Mouse (Mus musculus) heart, adult 2 months (tissue): ENCODE results near the gene Spata32. TPM values are rescaled to one million over a fixed set of nuclear protein-coding genes. Genes with fewer than 3 reads are reported as not detected.

Experiments
- DNase-seq, 2 experiments: peaks; one replicate each; pipeline ENCODE4 v3.0.0; 2021
- H3K27ac ChIP-seq: fragments of 200-600 bp; 2 replicates; pipeline ENCODE4 v1.8.1; 2022
- H3K27me3 ChIP-seq: fragments of 200-500 bp; 2 replicates; pipeline ENCODE4 v1.6.1; 2012; ENCODE audit warnings: mild to moderate bottlenecking, low read length, inconsistent platforms, mixed read lengths; ENCODE audit not compliant: control insufficient read depth, insufficient read depth
- H3K36me3 ChIP-seq: fragments of 200-500 bp; 2 replicates; pipeline ENCODE4 v1.6.1; 2012; ENCODE audit warnings: low read length, inconsistent platforms; ENCODE audit not compliant: control insufficient read depth, insufficient read depth
- H3K4me1 ChIP-seq: fragments of 200-500 bp; 2 replicates; pipeline ENCODE4 v1.6.1; 2011; ENCODE audit warnings: low read length; ENCODE audit not compliant: control insufficient read depth, insufficient read depth
- H3K4me3 ChIP-seq: fragments of 200-600 bp; 2 replicates; pipeline ENCODE4 v1.8.1; 2022
- H3K79me2 ChIP-seq: fragments of 200-500 bp; replicated peaks from 2 replicates; pipeline ENCODE4 v1.6.1; 2012; ENCODE audit warnings: mild to moderate bottlenecking, inconsistent platforms, low read length, moderate library complexity, mixed read lengths; ENCODE audit not compliant: control insufficient read depth, insufficient read depth
- H3K9ac ChIP-seq: fragments of 200-500 bp; 2 replicates; pipeline ENCODE4 v1.6.1; 2012; ENCODE audit warnings: low read depth, mild to moderate bottlenecking, control low read depth, inconsistent platforms, low read length, mixed read lengths
- CTCF ChIP-seq: fragments of 200-600 bp; IDR thresholded peaks from 2 replicates; pipeline ENCODE4 v1.8.1; 2022; ENCODE audit warnings: antibody characterized with exemption, mild to moderate bottlenecking, moderate library complexity
- EP300 ChIP-seq: fragments of 200-500 bp; IDR thresholded peaks from 2 replicates; pipeline ENCODE4 v1.6.1; 2011; ENCODE audit warnings: low read depth, low read length, control low read depth; ENCODE audit not compliant: insufficient read depth
- POLR2A ChIP-seq: fragments of 200-500 bp; IDR thresholded peaks from 2 replicates; pipeline ENCODE4 v1.6.1; 2011; ENCODE audit warnings: mild to moderate bottlenecking, low read depth, low read length, control low read depth; ENCODE audit not compliant: insufficient read depth
- WGBS: fragments of 180-500 bp; shearing (Covaris S2); methylation state at CpG from one replicate; pipeline ENCODE4 v1.1.7; 2018; 5-methylcytosine and 5-hydroxymethylcytosine counted together
- intact Hi-C: fragments of 180-260 bp; cut with DNase I; formaldehyde crosslinking; loops from one replicate; pipeline ENCODE4 v1.15.1; 2025
- polyA plus RNA-seq: library from polyadenylated mRNA; depleted of rRNA; stranded (reverse); fragments of >200 nt; gene quantifications from 2 replicates; pipeline ENCODE4 v1.2.3, GENCODE M21; 2012
- total RNA-seq, 2 experiments: library from RNA; stranded (reverse); gene quantifications; 2 replicates each; pipeline ENCODE4 v1.2.3; 2021

Gene Spata32
- total and polyA plus RNA-seq, 3 experiments = not detected

GRCm38 (mm10) chr11:103260034-103260433 is 41.8 kb upstream of the Spata32 start:
- no peak for DNase-seq
- intact Hi-C loops = no loop called here
- WGBS = 88% methylated on average over 5 of the region's 5 CpGs

DNA sequence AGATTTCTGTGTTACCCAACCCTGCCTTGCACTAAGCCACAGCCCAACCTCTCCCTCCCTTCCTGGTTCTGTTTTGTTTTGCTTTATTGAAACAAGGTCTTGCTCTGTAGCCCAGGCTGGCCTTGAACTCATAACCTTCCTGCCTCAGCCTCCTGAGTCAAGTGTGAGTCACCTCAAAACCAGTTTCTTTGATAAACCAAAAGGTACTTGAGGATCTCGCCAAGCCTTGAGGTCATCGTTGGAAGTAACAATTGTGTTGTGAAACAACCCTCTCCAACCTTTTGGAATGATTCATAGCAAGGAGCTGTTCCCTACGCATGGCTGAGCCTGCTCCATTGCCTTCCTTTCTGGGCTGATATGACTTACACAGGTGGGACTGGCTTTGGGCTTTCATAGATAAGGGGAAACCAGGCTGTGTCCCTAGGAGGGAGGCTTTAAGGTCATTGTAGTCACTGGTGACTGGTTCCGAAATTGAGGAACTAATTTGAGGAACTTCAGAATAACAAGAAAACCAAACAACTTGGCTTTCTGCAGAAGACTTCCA is 39.8 kb upstream of the Spata32 start:
- Histone ChIP-seq H3K4me1 (peaks cover 13% of the 10 kb centered on the region), H3K4me3 (no peak overlapping the region)

More at GRCm38 (mm10) chr11:103260034-103260433, 41.8 kb upstream of the Spata32 start:
- no peaks in the 10 kb centered on the region for H3K27me3 ChIP-seq
- no peak for TF ChIP-seq POLR2A
- no peaks in the 10 kb centered on the region for H3K36me3 ChIP-seq
- H3K4me1 ChIP-seq = peaks cover 15% of the 10 kb centered on the region
- peaks cover 4% of the 10 kb centered on the region for H3K79me2 ChIP-seq
- no peak overlapping the region for H3K9ac ChIP-seq
- no peak overlapping the region for H3K4me3 ChIP-seq
- no peak overlapping the region for H3K27ac ChIP-seq

GRCm38 (mm10) chr11:103253605-103254004 is 35.4 kb upstream of the Spata32 start:
- WGBS = 84% methylated on average over 5 of the region's 5 CpGs
- intact Hi-C loops = no loop called here
- no peak for DNase-seq
- peaks cover 6% of the 10 kb centered on the region for H3K4me1 ChIP-seq
- H3K4me3 ChIP-seq = no peak overlapping the region
- no peak overlapping the region for H3K27ac ChIP-seq
- no peaks in the 10 kb centered on the region for H3K27me3 ChIP-seq
- no peak overlapping the region for H3K9ac ChIP-seq
- no peaks in the 10 kb centered on the region for H3K36me3 ChIP-seq
- no peaks in the 10 kb centered on the region for H3K79me2 ChIP-seq
- TF ChIP-seq CTCF = no peak
- no peak for TF ChIP-seq POLR2A
- TF ChIP-seq EP300 = no peak

More for the DNA sequence above, 39.8 kb upstream of the Spata32 start:
- Histone ChIP-seq H3K9ac (no peak overlapping the region), H3K79me2 (no peaks in the 10 kb centered on the region; the same call in 1 of the 2 replicates), H3K27me3 (no peaks in the 10 kb centered on the region), H3K36me3 (no peaks in the 10 kb centered on the region), H3K27ac (no peak overlapping the region)
- peak in 1 of 2 experiments; percentile 42 for DNase-seq
- intact Hi-C loops = no loop called here
- TF ChIP-seq CTCF (no peak), POLR2A (no peak), EP300 (no peak)
- WGBS = 74% methylated on average over 4 of the region's 4 CpGs

DNA sequence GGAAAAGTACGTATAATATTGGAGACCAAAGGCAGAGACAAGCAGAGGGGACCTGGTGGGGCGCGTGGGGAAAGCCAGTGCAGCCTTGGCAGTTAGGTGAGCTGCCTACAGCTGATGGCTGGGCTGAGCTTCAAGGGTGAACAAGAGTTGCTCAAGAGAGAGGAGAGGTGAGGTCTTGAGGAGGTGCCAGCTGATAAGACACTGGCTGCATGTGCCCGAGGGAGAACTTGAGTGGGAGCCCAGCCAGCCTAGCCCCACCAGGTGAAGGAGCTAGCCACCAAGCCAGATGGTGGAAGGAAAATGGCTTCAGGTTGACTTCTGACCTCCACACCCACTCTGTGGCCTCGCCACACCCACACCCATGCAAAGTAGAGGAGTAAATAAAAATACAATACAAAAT is 34.1 kb upstream of the Spata32 start:
- H3K27ac ChIP-seq = no peak overlapping the region
- DNase-seq = no peak
- H3K36me3 ChIP-seq = no peaks in the 10 kb centered on the region
- no peaks in the 10 kb centered on the region for H3K79me2 ChIP-seq
- no peak overlapping the region for H3K4me3 ChIP-seq
- peaks cover 6% of the 10 kb centered on the region for H3K4me1 ChIP-seq
- H3K27me3 ChIP-seq = no peaks in the 10 kb centered on the region
- intact Hi-C loops = no loop called here
- 74% methylated on average over 5 of the region's 5 CpGs for WGBS
- no peak overlapping the region for H3K9ac ChIP-seq
- TF ChIP-seq EP300 = no peak
- TF ChIP-seq CTCF = no peak
- no peak for TF ChIP-seq POLR2A

GRCm38 (mm10) chr11:103250324-103250723 is 32.1 kb upstream of the Spata32 start:
- Histone ChIP-seq H3K36me3 (no peaks in the 10 kb centered on the region), H3K27me3 (no peaks in the 10 kb centered on the region), H3K4me1 (peaks cover 20% of the 10 kb centered on the region), H3K79me2 (no peaks in the 10 kb centered on the region), H3K4me3 (no peak overlapping the region), H3K27ac (no peak overlapping the region), H3K9ac (no peak overlapping the region)
- intact Hi-C loops = no loop called here
- no peak for TF ChIP-seq CTCF
- no peak for TF ChIP-seq EP300
- no peak for TF ChIP-seq POLR2A
- DNase-seq = no peak
- WGBS = 95% methylated on average over 3 of the region's 3 CpGs

DNA sequence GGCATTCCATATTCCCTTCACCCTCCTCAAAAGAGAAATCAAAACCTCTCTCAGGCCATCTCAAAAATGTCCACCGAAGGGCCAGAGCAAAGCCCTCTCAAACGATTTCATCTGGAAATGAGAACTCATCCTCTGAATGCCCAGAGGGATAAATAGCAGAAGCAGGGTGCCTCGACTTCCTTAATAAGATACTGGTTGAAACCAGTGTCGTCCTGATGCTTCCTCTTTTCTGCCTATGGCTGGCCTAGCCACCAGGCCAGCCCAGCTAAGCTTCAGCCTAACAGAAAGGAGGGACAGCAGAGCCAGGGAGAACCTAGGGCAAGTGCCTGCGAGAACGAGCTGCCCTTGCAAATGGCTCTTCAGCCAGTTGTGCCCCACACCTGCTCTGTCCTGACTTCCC is 31.3 kb upstream of the Spata32 start:
- H3K27ac ChIP-seq = peak overlapping the region; percentile 17; the same call in 1 of the 2 replicates
- WGBS = 57% methylated on average over 6 of the region's 6 CpGs
- H3K4me1 ChIP-seq = peaks cover 22% of the 10 kb centered on the region
- intact Hi-C loops = no loop called here
- DNase-seq = no peak
- no peaks in the 10 kb centered on the region for H3K79me2 ChIP-seq
- no peaks in the 10 kb centered on the region for H3K27me3 ChIP-seq
- TF ChIP-seq POLR2A (no peak), CTCF (no peak), EP300 (no peak)
- H3K36me3 ChIP-seq = no peaks in the 10 kb centered on the region
- no peak overlapping the region for H3K9ac ChIP-seq
- H3K4me3 ChIP-seq = no peak overlapping the region
